Mouse (Mus musculus): ENCODE results near the gene Trpm5. TPM values are rescaled to one million over a fixed set of nuclear protein-coding genes. Genes with fewer than 3 reads are reported as not detected.

Gene Trpm5
- not detected for polyA plus RNA-seq (2017; shearing (Covaris generic))

DNA sequence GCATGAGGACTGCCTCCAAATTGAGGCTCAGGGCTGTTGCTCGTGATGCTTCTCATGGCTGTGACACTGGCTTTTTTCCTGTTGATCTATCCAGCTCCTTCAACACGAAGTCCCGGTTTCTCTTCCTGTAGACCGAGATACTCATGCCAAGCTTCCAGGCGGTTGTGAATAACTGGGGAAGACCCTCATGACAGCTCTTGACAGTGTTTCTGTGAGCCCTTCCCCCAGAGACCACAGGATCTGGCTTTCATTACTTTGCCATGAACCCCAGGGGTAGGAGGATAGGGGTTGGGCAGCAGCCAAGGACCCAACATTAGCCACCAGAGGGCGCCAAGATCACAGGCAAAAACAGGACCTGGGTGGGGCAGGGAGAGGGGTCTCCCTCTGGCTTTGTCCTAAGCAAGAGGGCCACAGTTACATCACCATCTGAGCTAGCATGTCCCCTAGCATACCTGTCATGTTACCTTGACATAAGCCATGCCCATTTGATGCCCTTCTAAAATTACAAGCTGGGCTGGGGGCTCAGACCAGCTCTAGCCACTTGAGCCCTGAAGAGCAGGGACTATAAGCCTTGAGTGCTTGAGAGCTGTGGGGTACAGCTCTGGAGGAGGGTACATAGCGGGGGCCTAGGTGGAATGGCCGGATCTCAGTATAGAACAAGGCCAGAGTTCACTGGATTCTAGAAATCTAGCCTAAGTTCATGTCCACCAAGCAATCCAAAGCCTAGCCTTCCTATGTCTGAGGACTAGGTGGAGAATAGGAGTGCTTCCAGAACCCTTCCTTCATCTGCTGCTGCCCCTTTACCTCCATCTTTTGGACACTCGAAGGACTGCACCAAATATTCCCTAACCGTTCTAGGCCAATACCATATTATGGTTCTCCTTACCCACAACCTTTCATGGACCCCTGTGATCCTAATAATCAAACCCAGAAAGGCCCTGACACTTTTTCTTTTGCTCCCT, at the start of gene Trpm5:
Gene Trpm5 (minus strand): TSS at position 51 of the 962 bp plus-strand sequence.

GRCm38 (mm10) chr7:143106062-143106461, 11.6 kb upstream of the Trpm5 start, which contains the start of gene Kcnq1:
Kcnq1 (plus strand) TSS chr7:143106362.

GRCm38 (mm10) chr7:143068882-143069591, 25.4 kb downstream of the Trpm5 start, which contains the start of gene Tssc4:
Tssc4 (plus strand) TSS chr7:143069249.

DNA sequence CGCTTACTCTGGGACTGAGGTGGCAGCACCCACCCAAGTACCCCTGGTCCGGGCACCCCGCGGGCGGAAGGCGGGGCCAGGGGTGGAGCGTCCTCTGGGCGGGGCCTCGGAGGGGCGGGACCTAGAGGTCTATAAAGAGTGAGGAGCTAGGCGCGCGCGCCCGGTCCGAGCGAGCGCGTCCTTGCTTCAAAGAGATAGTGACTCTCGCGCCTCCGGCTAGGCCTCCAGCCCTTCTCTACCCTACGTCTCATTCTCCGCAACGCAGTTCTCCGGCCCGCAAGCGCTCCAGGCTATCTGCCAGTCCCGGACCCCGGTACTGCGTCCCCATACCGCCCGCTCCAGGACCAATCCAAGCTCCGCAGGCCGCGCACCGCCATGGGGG, 41.8 kb downstream of the Trpm5 start, which contains the start of gene Cd81:
Gene Cd81 (plus strand): TSS at position 114 of the 382 bp plus-strand sequence.

Other genes starting within 250 kb of the Trpm5 start
- gene Th, start 163.5 kb downstream of the Trpm5 start, polyA plus RNA-seq (2017; shearing (Covaris generic)) = not detected
- not detected for gene Ascl2, start 125.4 kb downstream of the Trpm5 start, polyA plus RNA-seq (2017; shearing (Covaris generic))
- gene Tspan32, start 89.6 kb downstream of the Trpm5 start, polyA plus RNA-seq (2017; shearing (Covaris generic)) = 205 TPM
- gene Cd81, start 41.9 kb downstream of the Trpm5 start, polyA plus RNA-seq (2017; shearing (Covaris generic)) = 47.5 TPM
- gene Tssc4, start 25.4 kb downstream of the Trpm5 start, polyA plus RNA-seq (2017; shearing (Covaris generic)) = 33.1 TPM
- not detected for gene Kcnq1, start 11.7 kb upstream of the Trpm5 start, polyA plus RNA-seq (2017; shearing (Covaris generic))

Measured in naive thymus-derived CD4-positive, alpha-beta T cell, adult 5 months (primary cell).